Mouse (Mus musculus) midbrain, embryonic 16.5 days (tissue): ENCODE data around the gene Zmiz1. TPM values are rescaled to one million over a fixed set of nuclear protein-coding genes. Genes with fewer than 3 reads are reported as not detected.
A peak's percentile ranks its signal among the peaks of the same experiment; 100 is the strongest.

Experiments used
- ATAC-seq: fragments of 200-750 bp; cut with Nextera tagmentation; 2 replicates; pipeline ENCODE4 v1.8.0; 2017; ENCODE audit warnings: moderate TSS enrichment
- H3K27ac ChIP-seq: fragments of 300-500 bp; sonication (generic); 2 replicates; pipeline ENCODE4 v1.5.1; 2014; ENCODE audit warnings: mild to moderate bottlenecking, low read length, mixed read lengths
- H3K27me3 ChIP-seq: fragments of 300-500 bp; sonication (generic); 2 replicates; pipeline ENCODE4 v1.6.1; 2014; ENCODE audit warnings: low read depth, low read length, mixed read lengths; ENCODE audit not compliant: control insufficient read depth, insufficient read depth
- H3K36me3 ChIP-seq: fragments of 300-500 bp; sonication (generic); 2 replicates; pipeline ENCODE4 v1.6.1; 2014; ENCODE audit warnings: mild to moderate bottlenecking, low read length, moderate library complexity, mixed read lengths; ENCODE audit not compliant: control insufficient read depth, insufficient read depth
- H3K4me1 ChIP-seq: fragments of 300-500 bp; sonication (generic); 2 replicates; pipeline ENCODE4 v1.6.1; 2014; ENCODE audit warnings: mild to moderate bottlenecking, low read length, mixed read lengths; ENCODE audit not compliant: control insufficient read depth, insufficient read depth
- H3K4me2 ChIP-seq: fragments of 300-500 bp; sonication (generic); 2 replicates; pipeline ENCODE4 v1.6.1; 2014; ENCODE audit warnings: mild to moderate bottlenecking, low read length, mixed read lengths
- H3K4me3 ChIP-seq: fragments of 300-500 bp; sonication (generic); 2 replicates; pipeline ENCODE4 v1.5.1; 2014; ENCODE audit warnings: low read depth, mild to moderate bottlenecking, low read length, moderate library complexity, mixed read lengths
- H3K9ac ChIP-seq: fragments of 300-500 bp; sonication (generic); 2 replicates; pipeline ENCODE4 v1.6.1; 2014; ENCODE audit warnings: low read depth, low read length, mixed read lengths
- H3K9me3 ChIP-seq: fragments of 300-500 bp; sonication (generic); replicated peaks from 2 replicates; pipeline ENCODE4 v1.6.1; 2014; ENCODE audit warnings: mild to moderate bottlenecking, low read length, mixed read lengths; ENCODE audit not compliant: control insufficient read depth, poor library complexity, severe bottlenecking
- WGBS: fragments of 180-500 bp; shearing (Covaris S2); extraction: QIAGEN DNeasy Blood & Tissue Kit; methylation state at CpG from one replicate; pipeline ENCODE4 v1.1.7; 2014; 5-methylcytosine and 5-hydroxymethylcytosine counted together
- polyA plus RNA-seq: library from polyadenylated mRNA; unstranded; fragments of >200 nt; fragmentation: Nextera tagmentation; extraction: Ambion mirVana; gene quantifications from 2 replicates; pipeline ENCODE4 v1.2.1, GENCODE M21; 2015

The Zmiz1 gene
- polyA plus RNA-seq, 1 experiment from 2014 or later, result 54.2 TPM

DNA sequence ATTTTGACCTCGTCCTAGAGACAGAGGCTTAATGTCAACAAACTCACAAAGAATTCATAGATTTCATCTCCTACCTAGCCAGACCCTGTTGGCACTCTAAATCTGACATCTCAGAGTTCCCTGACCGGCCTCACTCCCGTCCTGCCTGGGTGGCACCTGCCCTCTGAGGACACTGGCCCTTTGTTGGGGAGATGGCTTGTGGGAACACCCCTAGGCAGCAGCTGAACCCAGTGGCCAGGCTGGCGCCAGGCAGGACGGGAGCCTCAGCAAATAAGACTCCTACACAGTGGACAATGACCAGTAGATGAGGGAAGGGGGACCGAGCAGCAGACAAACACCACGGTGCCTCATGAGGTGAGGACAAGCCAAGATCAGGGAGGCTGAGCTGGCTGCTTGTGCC is 220.6 kb downstream of the Zmiz1 start:
- WGBS, result 82% methylated on average over 7 of the region's 7 CpGs
- no peak overlapping the region for H3K4me3 ChIP-seq
- no peak overlapping the region for H3K9ac ChIP-seq
- no peaks in the 10 kb centered on the region for H3K9me3 ChIP-seq
- H3K27ac ChIP-seq, result no peak overlapping the region
- H3K36me3 ChIP-seq, result no peaks in the 10 kb centered on the region
- no peak overlapping the region for H3K4me2 ChIP-seq
- no peaks in the 10 kb centered on the region for H3K27me3 ChIP-seq
- ATAC-seq, result no peak
- no peaks in the 10 kb centered on the region for H3K4me1 ChIP-seq

DNA sequence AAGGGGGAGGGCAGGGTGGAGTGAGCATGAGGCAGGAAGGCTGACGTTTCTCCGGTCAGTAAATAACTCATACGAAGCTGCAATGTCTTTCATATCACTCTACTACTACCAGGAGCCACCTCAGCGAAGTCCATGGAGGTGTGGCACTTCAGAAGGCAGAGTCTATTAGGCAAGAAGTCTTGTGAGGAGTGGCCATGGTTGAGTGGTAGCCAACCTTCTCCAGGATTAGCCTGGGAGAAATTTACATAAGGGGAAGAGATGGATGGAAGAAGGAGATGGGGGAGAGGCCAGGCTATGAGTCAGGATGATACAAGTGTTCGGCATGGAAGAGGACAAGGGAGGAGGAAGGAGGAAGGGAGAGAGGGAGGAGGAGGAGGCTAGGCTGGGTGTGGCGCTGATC is 223.0 kb downstream of the Zmiz1 start:
- ATAC-seq, result no peak
- Histone ChIP-seq H3K4me3 (no peak overlapping the region), H3K27me3 (no peaks in the 10 kb centered on the region), H3K9me3 (no peaks in the 10 kb centered on the region), H3K4me2 (no peak overlapping the region), H3K9ac (no peak overlapping the region), H3K27ac (no peak overlapping the region), H3K36me3 (no peaks in the 10 kb centered on the region), H3K4me1 (no peaks in the 10 kb centered on the region)
- WGBS, result 79% methylated on average over 6 of the region's 6 CpGs

DNA sequence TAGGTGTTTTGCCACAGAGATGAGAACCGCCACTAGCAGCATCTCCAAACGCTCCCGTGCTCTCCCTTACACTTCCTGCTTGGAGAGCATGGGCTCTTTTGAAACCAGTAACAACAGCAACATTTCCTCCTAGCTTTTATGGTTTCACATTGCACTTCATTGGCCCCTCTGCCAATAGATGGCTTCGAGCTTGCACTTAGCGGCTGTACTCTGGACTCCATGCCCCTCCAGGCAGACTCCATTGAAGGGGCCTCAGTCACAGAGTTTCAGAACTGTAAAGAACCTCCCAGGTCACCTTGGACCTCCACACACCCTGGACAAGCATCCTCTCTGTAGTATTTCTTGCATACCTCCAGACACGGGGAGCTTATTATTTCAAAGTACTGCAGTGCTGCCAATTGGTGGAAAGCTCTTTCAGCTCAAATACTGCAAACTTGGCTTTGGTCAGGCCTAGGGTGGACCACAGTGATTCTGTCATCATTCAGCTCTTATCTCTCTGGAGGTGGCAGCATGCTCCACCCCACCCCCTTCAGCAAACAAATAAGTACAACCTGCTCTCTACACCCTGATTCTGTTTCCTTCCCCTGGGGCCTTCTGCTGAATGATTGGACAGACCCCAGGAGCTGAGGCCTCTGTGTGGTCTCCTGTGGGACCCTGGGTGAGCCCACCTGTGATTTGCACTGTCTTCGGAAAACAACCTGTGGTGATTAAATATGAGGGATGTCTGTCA is 227.4 kb downstream of the Zmiz1 start:
- no peak for ATAC-seq
- Histone ChIP-seq H3K9me3 (no peaks in the 10 kb centered on the region), H3K36me3 (no peaks in the 10 kb centered on the region), H3K4me2 (no peak overlapping the region), H3K27me3 (no peaks in the 10 kb centered on the region), H3K9ac (no peak overlapping the region), H3K4me3 (no peak overlapping the region), H3K27ac (no peak overlapping the region), H3K4me1 (no peaks in the 10 kb centered on the region)
- 77% methylated on average over 7 of the region's 7 CpGs for WGBS

DNA sequence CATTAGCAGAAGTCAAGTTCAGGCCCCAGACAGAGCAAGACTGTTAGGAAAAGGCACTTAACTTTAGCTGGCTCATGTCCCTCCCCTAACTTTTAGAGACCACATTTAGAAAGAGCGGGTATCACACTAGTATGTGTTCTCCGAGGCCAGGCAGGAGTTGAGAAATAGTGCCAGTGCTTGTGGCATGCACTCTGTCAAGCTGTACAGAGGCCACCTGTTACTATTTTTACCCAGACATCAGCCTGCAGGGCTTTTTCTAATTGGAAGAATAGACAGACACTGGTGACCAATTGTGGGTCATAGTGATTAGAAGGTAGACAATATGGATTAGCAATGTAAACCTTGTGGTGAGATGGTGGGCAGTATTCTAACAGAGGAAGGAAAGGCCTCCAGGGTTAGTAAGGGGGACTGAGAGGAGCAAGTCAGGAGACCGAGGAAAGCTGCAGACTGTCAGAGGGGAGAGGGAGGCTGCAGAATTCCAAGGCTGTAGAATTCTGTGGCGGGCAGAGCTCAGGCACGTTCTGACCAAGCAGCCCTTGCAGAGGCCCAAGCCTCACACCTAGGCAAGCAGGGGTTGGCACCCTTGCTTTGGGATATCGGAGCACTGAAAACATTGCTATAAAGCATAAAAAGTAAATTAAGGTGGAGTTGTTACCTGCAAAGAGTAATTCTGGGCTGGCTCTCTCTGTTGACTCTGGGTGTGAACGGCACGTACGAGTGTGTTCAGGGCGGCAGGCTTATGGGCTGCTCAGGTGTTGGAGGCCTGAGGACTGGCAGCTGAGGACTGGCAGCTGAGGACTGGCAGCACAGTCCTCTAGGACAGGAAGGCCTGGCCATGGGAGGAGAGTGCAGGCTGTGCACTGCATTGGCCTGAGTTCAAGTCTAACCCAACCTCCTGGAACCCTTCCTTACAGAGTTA is 228.3 kb downstream of the Zmiz1 start:
- no peaks in the 10 kb centered on the region for H3K36me3 ChIP-seq
- 87% methylated on average over 9 of the region's 10 CpGs for WGBS
- ATAC-seq, result no peak

DNA sequence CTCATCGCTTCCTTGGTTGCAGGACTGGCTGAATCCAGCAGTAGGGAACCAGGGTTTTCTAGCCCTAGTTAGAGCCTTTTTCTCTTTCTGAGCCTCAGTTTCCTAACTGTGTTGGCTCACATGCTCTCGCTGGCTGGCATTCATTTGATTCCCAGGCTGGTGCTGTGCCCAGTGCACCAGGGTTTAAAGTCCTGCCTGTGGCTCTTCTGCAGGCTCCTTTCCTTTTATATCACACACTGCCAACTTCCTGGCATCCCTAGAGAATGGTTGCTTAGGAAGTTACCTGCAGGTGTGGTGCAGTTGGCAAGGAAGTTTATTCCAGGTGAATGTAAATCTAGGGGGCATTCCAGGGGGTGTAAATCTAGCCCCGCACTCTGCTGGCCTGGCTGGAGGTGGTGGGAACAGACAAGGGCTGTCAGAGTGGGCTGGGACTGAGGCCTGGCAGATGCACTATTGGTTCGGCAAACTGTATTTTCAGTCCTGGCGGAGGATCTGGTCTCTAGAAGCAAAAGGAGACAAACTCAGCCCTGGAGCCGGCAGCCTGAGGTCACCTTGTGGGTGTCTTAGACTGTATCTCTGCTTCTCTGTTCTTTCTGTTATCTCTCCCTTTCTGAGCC is 234.4 kb downstream of the Zmiz1 start:
- Histone ChIP-seq H3K4me2 (peak overlapping the region; percentile 98), H3K9me3 (no peaks in the 10 kb centered on the region), H3K4me3 (peak overlapping the region; percentile 91), H3K27me3 (no peaks in the 10 kb centered on the region), H3K9ac (peak overlapping the region; percentile 43; the same call in 1 of the 2 replicates), H3K4me1 (peaks cover 18% of the 10 kb centered on the region), H3K36me3 (no peaks in the 10 kb centered on the region), H3K27ac (peak overlapping the region; percentile 63)
- WGBS, result 57% methylated on average over 6 of the region's 6 CpGs
- no peak; the same call in 1 of the 2 replicates for ATAC-seq

More for the DNA sequence above, 228.3 kb downstream of the Zmiz1 start:
- Histone ChIP-seq H3K4me3 (no peak overlapping the region), H3K9ac (no peak overlapping the region), H3K4me1 (no peaks in the 10 kb centered on the region), H3K27me3 (no peaks in the 10 kb centered on the region), H3K4me2 (no peak overlapping the region), H3K9me3 (no peaks in the 10 kb centered on the region), H3K27ac (no peak overlapping the region)

DNA sequence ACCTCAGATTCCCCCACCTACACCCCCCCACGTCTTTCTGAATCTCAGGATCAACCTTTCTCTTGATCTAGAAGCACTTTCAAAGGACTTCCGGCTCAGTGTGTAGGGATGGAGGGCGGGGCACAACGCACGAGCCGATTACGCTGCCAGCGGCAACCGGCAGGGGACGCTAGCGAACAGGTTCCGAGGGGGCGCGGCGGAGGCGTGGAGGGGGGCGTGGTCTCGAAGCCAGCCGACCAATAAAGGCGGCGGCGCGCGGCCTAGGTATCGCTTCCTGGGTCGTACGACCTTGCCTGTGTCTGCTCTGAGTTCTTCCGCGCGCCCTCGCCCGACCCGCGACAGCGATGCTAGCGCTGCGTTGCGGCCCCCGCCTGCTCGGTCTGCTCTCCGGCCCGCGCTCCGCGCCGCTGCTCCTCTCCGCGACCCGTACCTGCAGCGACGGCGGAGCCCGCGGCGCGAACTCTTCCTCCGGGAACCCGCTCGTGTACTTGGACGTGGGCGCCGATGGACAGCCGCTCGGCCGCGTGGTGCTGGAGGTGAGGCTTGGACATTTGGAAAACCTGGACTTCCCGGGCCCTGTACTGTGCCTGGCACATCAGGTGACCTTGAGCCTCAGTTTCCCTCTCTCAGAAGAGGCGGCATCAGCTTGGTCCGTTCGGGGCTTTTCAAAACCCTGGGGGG is 235.0 kb downstream of the Zmiz1 start, which contains the start of gene Ppif:
TSS of gene Ppif (plus strand) at position 267 of the 681 bp plus-strand sequence.
- ATAC-seq, result peak; percentile 91
- H3K4me2 ChIP-seq, result peak within 1 kb of the TSS; percentile 98
- WGBS, result under 1% methylated on average over 68 of the region's 70 CpGs
- H3K36me3 ChIP-seq, result peaks cover 2% of the 10 kb centered on the region
- H3K9ac ChIP-seq, result peak within 1 kb of the TSS; percentile 86
- H3K27me3 ChIP-seq, result no peaks in the 10 kb centered on the region
- H3K4me1 ChIP-seq, result peaks cover 18% of the 10 kb centered on the region
- no peaks in the 10 kb centered on the region for H3K9me3 ChIP-seq
- H3K4me3 ChIP-seq, result peak within 1 kb of the TSS; percentile 91
- H3K27ac ChIP-seq, result peak within 1 kb of the TSS; percentile 63

DNA sequence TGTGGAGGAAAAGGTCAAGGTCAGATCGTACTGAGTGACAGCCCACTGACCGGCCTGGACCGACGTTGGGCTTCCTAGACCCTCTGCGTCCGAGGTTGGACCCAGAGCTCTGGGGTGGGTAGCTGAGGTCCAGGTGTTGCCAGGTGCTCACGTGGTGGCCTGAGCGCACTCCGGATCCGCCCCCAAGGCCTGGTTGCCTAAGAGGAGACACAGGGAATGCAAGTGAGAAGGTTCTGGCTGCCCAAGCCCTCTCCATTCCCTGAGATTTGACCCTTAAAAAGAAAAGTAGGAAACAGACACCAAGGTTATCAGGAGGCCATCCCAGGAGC is 235.5 kb downstream of the Zmiz1 start:
- 1% methylated on average over 10 of the region's 10 CpGs for WGBS
- peak overlapping the region; percentile 30; the same call in 1 of the 2 replicates for H3K27ac ChIP-seq
- H3K36me3 ChIP-seq, result peaks cover 7% of the 10 kb centered on the region
- peak; percentile 40 for ATAC-seq
- H3K27me3 ChIP-seq, result no peaks in the 10 kb centered on the region
- H3K4me2 ChIP-seq, result peak overlapping the region; percentile 98
- H3K4me3 ChIP-seq, result peak overlapping the region; percentile 91
- no peaks in the 10 kb centered on the region for H3K9me3 ChIP-seq
- peak overlapping the region; percentile 86 for H3K9ac ChIP-seq
- H3K4me1 ChIP-seq, result peaks cover 18% of the 10 kb centered on the region

DNA sequence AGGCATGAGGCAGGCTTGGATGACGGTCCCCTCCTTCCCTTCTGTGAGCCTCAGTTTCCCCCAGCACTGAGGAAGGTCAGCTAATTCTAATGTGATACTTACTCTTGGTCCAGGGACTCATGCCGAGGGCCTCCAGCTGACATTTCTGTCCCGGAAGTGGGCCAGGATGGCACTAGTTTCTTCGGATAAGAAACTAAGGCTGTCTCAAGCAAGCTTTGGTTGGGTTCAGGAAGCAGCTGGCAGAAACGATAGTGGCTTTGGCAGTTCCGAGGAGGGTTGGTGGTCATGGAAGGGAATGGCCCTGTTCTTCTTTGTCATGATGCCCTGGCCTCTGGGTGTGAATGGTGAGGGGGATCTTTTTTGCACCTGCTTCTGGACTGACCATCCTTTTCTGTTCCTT is 236.1 kb downstream of the Zmiz1 start:
- ATAC-seq, result no peak
- WGBS, result 74% methylated on average over 6 of the region's 6 CpGs
- H3K9ac ChIP-seq, result peak overlapping the region; percentile 86
- no peaks in the 10 kb centered on the region for H3K9me3 ChIP-seq
- H3K4me1 ChIP-seq, result peaks cover 18% of the 10 kb centered on the region
- peaks cover 9% of the 10 kb centered on the region for H3K36me3 ChIP-seq
- no peaks in the 10 kb centered on the region for H3K27me3 ChIP-seq
- peak overlapping the region; percentile 98 for H3K4me2 ChIP-seq
- H3K4me3 ChIP-seq, result peak overlapping the region; percentile 91
- no peak overlapping the region for H3K27ac ChIP-seq
